Mouse (Mus musculus): ENCODE measurements around the gene Bik. TPM values are rescaled to one million over a fixed set of nuclear protein-coding genes. Genes with fewer than 3 reads are reported as not detected.
"Not testable (repeated sequence)": the region's sequence is repeated elsewhere in the genome, so short reads cannot be mapped to it uniquely, and the experiment has no call there.

Bik gene
- total RNA-seq, 2 experiments from 2014 or later, result 0.70 TPM; not detected in 1

DNA sequence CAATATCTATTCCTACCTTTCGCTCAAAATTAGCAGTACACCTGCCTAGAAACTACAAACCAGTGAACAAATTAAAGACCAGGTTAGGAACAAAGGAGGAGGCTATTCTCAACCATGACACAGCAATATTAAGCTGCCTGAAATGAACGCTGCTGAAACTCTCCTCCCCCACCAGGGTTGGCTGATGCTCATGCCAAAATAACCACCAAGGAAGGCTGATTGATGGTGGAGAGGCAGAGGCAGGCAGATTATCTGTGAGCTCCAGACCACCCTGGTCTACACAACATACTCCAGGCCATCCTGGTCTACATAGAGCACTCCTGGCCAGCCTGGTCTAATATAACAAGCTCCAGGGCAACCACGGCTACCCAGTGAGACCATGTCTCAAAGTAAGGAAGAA is 31.5 kb upstream of the Bik start:
- Histone ChIP-seq H3K27ac (no peak overlapping the region), H3K4me3 (no peak overlapping the region)
- DNase-seq (ENCODE audit: extremely low spot score in 1 of 2, low spot score in 2 of 2), result no peak
- no peak for TF ChIP-seq CTCF (IDR thresholded peaks at IDR 0.05)
- intact Hi-C loops (cut with DNase I), result no loop called here

DNA sequence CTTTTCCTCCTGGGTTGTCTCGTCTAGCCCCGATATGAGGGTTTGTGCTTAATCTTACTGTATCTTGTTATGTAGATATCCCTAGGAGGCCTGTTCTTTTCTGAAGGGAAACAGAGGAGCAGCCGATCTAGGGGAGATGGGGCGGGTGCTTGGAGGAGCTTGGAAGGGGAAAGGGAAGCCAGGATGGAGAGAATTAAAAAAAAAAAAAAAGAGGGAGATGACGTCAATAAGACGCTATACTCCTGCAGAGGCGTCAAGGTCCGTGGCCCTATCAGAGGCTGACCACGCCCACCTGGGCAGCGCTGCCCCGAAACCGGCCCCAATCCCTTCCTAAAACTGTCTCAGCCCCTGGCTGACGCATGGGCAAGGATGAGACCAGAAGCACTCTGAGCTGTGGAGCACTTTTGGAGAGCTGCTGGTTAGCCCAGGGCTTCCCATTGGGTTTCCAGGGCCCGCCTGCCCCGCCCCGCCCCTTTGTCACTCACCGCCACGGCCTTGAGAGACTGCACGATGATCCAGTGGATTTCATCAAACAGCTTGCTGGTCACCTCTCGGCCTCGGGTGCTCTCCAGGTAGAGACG is 30.8 kb upstream of the Bik start:
- no peak for DNase-seq (ENCODE audit: extremely low spot score in 1 of 2, low spot score in 2 of 2)
- Histone ChIP-seq H3K4me3 (no peak overlapping the region), H3K27ac (no peak overlapping the region)
- intact Hi-C loops (cut with DNase I), result no loop called here
- TF ChIP-seq CTCF (IDR thresholded peaks at IDR 0.05), result no peak

DNA sequence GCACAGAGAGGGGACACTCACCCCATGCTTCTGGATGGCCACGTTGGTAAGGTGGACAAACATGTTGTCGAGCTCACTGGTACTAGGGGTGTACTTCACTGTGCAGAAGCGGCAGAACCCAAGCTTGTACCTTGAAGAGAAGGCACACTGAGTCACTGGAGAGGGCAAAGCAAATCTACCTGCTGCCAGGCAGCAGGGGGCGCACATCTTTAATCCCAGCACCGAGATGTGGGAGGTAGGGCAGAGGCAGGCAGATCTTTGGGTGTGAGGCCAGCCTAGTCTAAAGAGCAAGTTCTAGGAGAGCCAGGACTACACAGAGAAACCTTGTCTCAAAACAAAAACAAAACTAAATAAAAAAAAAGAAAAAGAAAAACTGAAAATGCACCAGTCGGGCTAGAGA is 29.4 kb upstream of the Bik start:
- no peak overlapping the region for H3K27ac ChIP-seq
- no peak for DNase-seq (ENCODE audit: extremely low spot score in 1 of 2, low spot score in 2 of 2)
- H3K4me3 ChIP-seq, result no peak overlapping the region
- intact Hi-C loops (cut with DNase I), result no loop called here
- peak; percentile 29 for TF ChIP-seq CTCF (IDR thresholded peaks at IDR 0.05)

DNA sequence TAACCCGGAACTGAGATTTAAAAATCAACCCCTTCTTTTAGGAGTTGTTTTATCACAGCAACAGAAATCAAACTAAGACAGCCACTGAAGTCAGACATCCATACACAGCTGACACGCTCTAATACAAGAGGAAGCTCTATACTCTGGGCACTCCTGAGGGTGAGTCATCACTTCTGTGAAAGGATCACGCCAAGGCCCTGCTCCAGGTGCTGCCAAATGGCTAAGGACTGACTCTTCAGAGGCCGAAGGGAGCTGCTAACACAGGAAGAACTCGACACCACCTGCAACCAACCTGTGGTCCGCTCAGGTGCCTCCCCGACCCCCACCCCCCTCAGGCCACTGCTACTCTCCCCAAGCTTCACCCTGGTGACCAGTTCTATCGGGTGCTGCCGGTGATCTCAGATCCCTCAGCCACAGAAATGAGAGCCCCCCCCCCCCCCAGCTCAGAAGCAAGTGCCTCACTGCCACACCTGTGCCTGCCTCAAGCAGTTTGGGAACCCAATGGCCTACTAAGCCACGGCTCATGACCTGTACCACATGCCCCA is 27.4 kb upstream of the Bik start:
- Histone ChIP-seq H3K27ac (no peak overlapping the region), H3K4me3 (no peak overlapping the region)
- intact Hi-C loops (cut with DNase I), result no loop called here
- DNase-seq (ENCODE audit: extremely low spot score in 1 of 2, low spot score in 2 of 2), result no peak
- no peak for TF ChIP-seq CTCF (IDR thresholded peaks at IDR 0.05)

DNA sequence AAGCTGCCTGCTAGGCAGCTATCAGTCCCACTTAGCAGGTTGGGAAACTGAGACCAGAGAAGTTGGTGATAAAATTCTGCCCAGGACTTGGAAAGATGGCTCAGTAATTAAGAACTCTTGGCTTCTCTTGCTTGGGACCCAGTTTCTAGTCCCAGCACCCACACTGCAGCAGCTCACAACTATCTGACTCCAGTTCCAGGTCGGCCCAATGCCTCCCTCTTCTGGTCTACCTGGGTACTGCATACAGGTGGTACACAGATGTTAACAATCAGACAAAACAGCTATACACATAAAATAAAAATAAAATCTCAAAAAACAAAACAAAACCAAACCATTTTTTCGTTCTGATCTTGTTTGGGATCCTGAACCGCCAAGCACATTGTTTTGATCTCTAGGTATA is 26.3 kb upstream of the Bik start:
- DNase-seq (ENCODE audit: extremely low spot score in 1 of 2, low spot score in 2 of 2), result no peak
- TF ChIP-seq CTCF (IDR thresholded peaks at IDR 0.05), result peak; percentile 61
- no peak overlapping the region for H3K27ac ChIP-seq
- H3K4me3 ChIP-seq, result no peak overlapping the region
- intact Hi-C loops (cut with DNase I), result no loop called here

DNA sequence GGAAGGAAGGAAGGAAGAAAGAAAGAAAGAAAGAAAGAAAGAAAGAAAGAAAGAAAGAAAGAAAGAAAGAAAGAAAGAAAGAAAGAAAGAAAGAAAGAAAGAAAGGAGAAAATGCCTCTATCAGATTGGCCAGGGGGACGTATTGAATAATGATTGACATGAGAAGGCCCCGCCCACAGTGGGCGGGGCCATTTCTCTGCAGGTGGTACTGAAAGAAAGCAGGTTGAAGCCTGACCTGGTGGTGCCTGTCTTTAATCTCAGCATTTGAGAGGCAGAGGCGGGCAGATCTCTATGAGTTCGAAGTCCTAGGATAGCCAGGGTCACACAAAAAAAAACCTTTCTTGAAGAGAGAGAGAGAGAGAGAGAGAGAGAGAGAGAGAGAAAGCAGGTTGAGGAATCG is 25.2 kb upstream of the Bik start:
- H3K4me3 ChIP-seq; intact Hi-C loops (cut with DNase I); DNase-seq (ENCODE audit: extremely low spot score in 1 of 2, low spot score in 2 of 2); H3K27ac ChIP-seq: not testable (repeated sequence)

DNA sequence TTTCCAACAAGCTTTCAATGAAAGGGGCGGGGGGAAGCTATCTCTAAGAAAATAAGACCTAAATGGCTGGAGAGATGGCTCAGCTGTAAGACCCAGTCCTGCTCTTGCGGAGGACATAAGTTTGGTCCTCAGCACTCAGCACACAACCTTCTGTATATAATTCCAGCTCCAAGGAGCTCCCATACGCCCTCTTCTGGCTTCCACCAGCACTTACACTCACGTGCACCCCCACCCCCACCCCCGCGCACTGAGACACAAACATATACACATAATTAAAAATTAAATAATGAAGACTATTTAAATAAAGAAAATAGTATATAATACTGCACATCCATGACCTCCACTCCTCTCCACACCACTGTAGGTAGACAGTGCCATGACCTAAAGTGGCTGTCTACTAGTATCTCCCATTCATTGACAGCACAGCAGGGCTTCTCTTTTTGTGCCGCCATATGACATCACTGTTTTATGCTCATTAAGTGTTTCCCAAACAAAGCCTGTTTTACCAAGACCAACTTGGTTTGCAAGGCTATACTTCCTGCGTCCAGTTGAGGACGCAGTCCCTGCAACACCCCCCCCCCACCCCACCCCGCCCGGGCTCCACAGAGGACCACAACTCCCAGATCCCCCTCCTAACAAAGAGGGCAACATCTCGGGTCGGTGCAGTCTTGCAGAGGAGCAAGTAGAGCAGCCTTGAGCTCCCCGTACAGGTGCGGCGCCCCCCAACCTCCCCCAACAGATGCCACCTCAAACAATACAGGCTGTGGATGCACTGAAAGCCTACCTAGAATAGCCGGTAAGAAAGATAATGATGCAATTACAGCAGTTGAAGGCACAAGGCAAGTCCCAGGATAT is 16.5 kb upstream of the Bik start:
- intact Hi-C loops (cut with DNase I), result loop anchor here (10.0 kb wide), 1 partner anchor 705 kb away; no protein-coding TSS in a partner anchor
- H3K27ac ChIP-seq, result peak overlapping the region; percentile 38
- no peak for DNase-seq (ENCODE audit: extremely low spot score in 1 of 2, low spot score in 2 of 2)
- H3K4me3 ChIP-seq, result peak overlapping the region; percentile 53
- TF ChIP-seq CTCF (IDR thresholded peaks at IDR 0.05), result peak; percentile 29

DNA sequence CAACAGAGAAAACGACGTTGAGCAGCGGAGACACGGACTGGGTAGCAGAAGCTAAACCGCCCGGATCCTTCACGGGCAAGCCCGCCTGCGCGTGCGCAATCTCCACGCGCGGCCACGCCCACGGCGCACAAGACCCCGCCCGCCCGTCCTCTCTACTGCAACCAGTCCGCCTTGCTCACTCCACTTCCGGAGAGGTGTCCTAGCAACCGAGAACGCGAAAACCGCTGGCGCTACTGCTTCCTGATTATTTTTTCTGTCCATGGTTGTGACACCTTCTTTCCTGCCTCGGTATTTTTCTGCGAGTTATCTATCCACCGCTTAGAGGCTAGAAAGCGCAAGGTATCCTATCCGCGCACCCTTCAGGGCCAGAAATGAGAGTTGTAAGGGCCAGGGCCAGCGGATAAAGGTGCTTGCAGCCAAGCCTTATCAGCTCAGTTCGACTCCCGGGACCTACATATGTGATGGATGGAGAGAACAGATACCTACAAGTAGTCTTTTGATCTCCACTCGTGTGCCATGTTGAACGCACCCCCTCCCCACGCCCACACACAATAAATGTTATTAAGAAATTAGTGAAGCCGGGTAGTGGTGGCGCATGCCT is 15.8 kb upstream of the Bik start, which contains the start of gene Ttll1:
Ttll1 (minus strand) TSS at position 89 of the 601 bp plus-strand sequence.
- Histone ChIP-seq H3K4me3 (peak within 1 kb of the TSS; percentile 53), H3K27ac (peak within 1 kb of the TSS; percentile 38)
- peak; percentile 94 to 95 for DNase-seq (ENCODE audit: extremely low spot score in 1 of 2, low spot score in 2 of 2)
- intact Hi-C loops (cut with DNase I), result loop anchor here (10.0 kb wide), 1 partner anchor 706 kb away; no protein-coding TSS in a partner anchor
- TF ChIP-seq CTCF (IDR thresholded peaks at IDR 0.05), result no peak

DNA sequence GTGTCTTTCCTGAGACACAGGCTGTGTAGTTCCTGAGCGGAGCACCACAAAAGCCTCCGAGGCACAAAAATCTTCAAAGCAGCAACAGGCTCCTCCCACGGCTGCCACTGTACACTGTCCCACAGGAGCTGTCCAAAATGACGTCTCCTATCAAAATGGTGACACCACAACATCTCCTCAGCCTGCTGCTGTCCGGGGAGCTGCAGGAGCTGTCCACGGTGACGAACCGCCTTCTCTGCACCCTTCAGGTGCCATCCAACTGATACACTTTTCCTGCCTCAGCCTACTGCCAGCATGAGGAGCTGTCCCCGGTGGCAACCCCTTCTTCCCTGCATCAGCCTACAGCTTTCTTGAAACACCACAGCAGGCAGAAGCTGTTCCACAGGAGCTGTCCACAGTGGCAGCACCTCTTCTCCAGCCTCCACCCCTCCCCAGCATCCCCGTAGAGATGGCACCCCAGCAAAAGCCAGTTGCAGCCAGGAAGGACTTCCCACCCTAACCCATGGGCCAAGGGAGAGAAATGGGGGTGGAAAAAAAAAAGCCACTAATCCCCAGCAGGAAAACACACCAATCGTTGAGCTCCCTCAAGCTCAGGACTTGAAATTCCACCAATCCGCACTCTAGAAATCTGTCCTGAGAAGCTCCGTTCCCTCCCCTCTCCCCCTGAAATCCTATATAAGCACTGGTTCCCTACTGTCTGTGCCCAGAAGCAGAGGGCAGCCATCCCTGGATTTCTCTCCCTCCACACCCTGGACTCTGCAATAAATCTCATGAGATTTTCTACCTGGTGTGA is 14.0 kb upstream of the Bik start:
- intact Hi-C loops (cut with DNase I), result loop anchor here (10.0 kb wide), 1 partner anchor 708 kb away; no protein-coding TSS in a partner anchor
- DNase-seq (ENCODE audit: extremely low spot score in 1 of 2, low spot score in 2 of 2), result no peak
- Histone ChIP-seq H3K27ac (no peak overlapping the region), H3K4me3 (no peak overlapping the region)
- no peak for TF ChIP-seq CTCF (IDR thresholded peaks at IDR 0.05)

DNA sequence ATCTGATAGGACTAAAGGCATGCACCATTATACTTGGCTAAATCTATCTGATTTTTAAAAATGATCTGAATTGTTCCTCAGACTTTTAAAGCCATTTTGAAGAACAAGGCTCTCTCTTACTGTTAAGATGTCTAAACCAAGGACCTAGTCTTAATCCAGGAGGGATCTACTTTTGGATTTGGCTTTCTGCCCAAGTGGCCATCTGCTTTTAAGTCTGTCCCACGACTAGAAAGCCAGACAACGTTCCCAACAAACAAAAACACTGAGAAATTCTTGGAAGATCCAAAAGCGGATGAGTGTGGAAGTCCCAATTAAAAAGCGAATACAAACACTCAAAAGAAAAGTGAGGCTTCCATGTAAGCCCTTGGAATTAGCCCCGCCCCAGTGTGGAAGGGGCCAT is 11.6 kb upstream of the Bik start:
- intact Hi-C loops (cut with DNase I), result loop anchor here (5.0 to 10.0 kb wide), 3 partner anchors 133 to 710 kb away; no protein-coding TSS in a partner anchor
- no peak overlapping the region for H3K4me3 ChIP-seq
- TF ChIP-seq CTCF (IDR thresholded peaks at IDR 0.05), result no peak
- no peak overlapping the region for H3K27ac ChIP-seq
- DNase-seq (ENCODE audit: extremely low spot score in 1 of 2, low spot score in 2 of 2), result no peak

All from left cerebral cortex, adult 2 months (tissue).